Mouse (Mus musculus): ENCODE results near the gene Bach2. TPM values are rescaled to one million over a fixed set of nuclear protein-coding genes. Genes with fewer than 3 reads are reported as not detected.

Bach2 gene
- polyA plus RNA-seq, 1 experiment from 2014 or later = 7.7 TPM

GRCm38 (mm10) chr4:32306169-32306792, 67.7 kb downstream of the Bach2 start:
- 51% methylated on average over 3 of the region's 3 CpGs for WGBS
- H3K27me3 ChIP-seq (ENCODE audit: low read depth, poor library complexity, severe bottlenecking) = no peaks in the 10 kb centered on the region
- peaks cover 59% of the 10 kb centered on the region for H3K4me1 ChIP-seq
- H3K9me3 ChIP-seq (replicated peaks) = no peaks in the 10 kb centered on the region
- H3K36me3 ChIP-seq = peaks cover 6% of the 10 kb centered on the region; the same call in 1 of the 2 replicates
- no peak overlapping the region for H3K4me3 ChIP-seq
- DNase-seq (ENCODE audit: low spot score) = no peak
- H3K27ac ChIP-seq (replicated peaks) = peak overlapping the region; percentile 87

GRCm38 (mm10) chr4:32307215-32307614, 68.6 kb downstream of the Bach2 start:
- Histone ChIP-seq H3K9me3 (replicated peaks) (no peaks in the 10 kb centered on the region), H3K36me3 (peaks cover 6% of the 10 kb centered on the region; the same call in 1 of the 2 replicates), H3K27me3 (ENCODE audit: low read depth, poor library complexity, severe bottlenecking) (no peaks in the 10 kb centered on the region), H3K4me1 (peaks cover 58% of the 10 kb centered on the region), H3K4me3 (no peak overlapping the region), H3K27ac (replicated peaks) (no peak overlapping the region)
- DNase-seq (ENCODE audit: low spot score) = no peak
- WGBS = 82% methylated on average over 5 of the region's 5 CpGs

GRCm38 (mm10) chr4:32312171-32312946, 73.8 kb downstream of the Bach2 start:
- Histone ChIP-seq H3K9me3 (replicated peaks) (peaks cover 7% of the 10 kb centered on the region; the same call in 1 of the 2 replicates), H3K36me3 (peaks cover 15% of the 10 kb centered on the region), H3K27ac (replicated peaks) (peak overlapping the region; percentile 58), H3K27me3 (ENCODE audit: low read depth, poor library complexity, severe bottlenecking) (no peaks in the 10 kb centered on the region), H3K4me3 (no peak overlapping the region), H3K4me1 (peaks cover 19% of the 10 kb centered on the region)
- DNase-seq (ENCODE audit: low spot score) = no peak
- WGBS = 58% methylated on average over 10 of the region's 10 CpGs

- WGBS = 93% methylated on average over 3 of the region's 3 CpGs
- Histone ChIP-seq H3K36me3 (peaks cover 27% of the 10 kb centered on the region), H3K27ac (replicated peaks) (no peak overlapping the region), H3K4me1 (peaks cover 18% of the 10 kb centered on the region), H3K4me3 (no peak overlapping the region), H3K27me3 (ENCODE audit: low read depth, poor library complexity, severe bottlenecking) (no peaks in the 10 kb centered on the region), H3K9me3 (replicated peaks) (peaks cover 15% of the 10 kb centered on the region; the same call in 1 of the 2 replicates)
- DNase-seq (ENCODE audit: low spot score) = no peak
Measured at GRCm38 (mm10) chr4:32314919-32315318, 76.3 kb downstream of the Bach2 start.

GRCm38 (mm10) chr4:32318608-32319007, 80.0 kb downstream of the Bach2 start:
- H3K9me3 ChIP-seq (replicated peaks) = peaks cover 15% of the 10 kb centered on the region; the same call in 1 of the 2 replicates
- no peak overlapping the region for H3K27ac ChIP-seq (replicated peaks)
- no peak overlapping the region for H3K4me3 ChIP-seq
- WGBS = 100% methylated on average over 1 of the region's 1 CpGs
- H3K4me1 ChIP-seq = peaks cover 19% of the 10 kb centered on the region
- no peak for DNase-seq (ENCODE audit: low spot score)
- H3K36me3 ChIP-seq = peaks cover 36% of the 10 kb centered on the region
- no peaks in the 10 kb centered on the region for H3K27me3 ChIP-seq (ENCODE audit: low read depth, poor library complexity, severe bottlenecking)

GRCm38 (mm10) chr4:32319327-32319726, 80.7 kb downstream of the Bach2 start:
- H3K36me3 ChIP-seq = peaks cover 37% of the 10 kb centered on the region
- H3K4me3 ChIP-seq = no peak overlapping the region
- peaks cover 15% of the 10 kb centered on the region; the same call in 1 of the 2 replicates for H3K9me3 ChIP-seq (replicated peaks)
- 90% methylated on average over 3 of the region's 3 CpGs for WGBS
- peaks cover 21% of the 10 kb centered on the region for H3K4me1 ChIP-seq
- DNase-seq (ENCODE audit: low spot score) = no peak
- no peaks in the 10 kb centered on the region for H3K27me3 ChIP-seq (ENCODE audit: low read depth, poor library complexity, severe bottlenecking)
- H3K27ac ChIP-seq (replicated peaks) = no peak overlapping the region

- Histone ChIP-seq H3K27me3 (ENCODE audit: low read depth, poor library complexity, severe bottlenecking) (no peaks in the 10 kb centered on the region), H3K9me3 (replicated peaks) (peaks cover 15% of the 10 kb centered on the region; the same call in 1 of the 2 replicates), H3K4me3 (no peak overlapping the region), H3K4me1 (peaks cover 29% of the 10 kb centered on the region), H3K27ac (replicated peaks) (no peak overlapping the region), H3K36me3 (peaks cover 37% of the 10 kb centered on the region)
- 95% methylated on average over 1 of the region's 1 CpGs for whole genome bisulfite sequencing
- no peak for DNase-seq (ENCODE audit: low spot score)
Measured at GRCm38 (mm10) chr4:32320039-32320438, 81.4 kb downstream of the Bach2 start.

- Histone ChIP-seq H3K4me1 (peaks cover 69% of the 10 kb centered on the region), H3K27me3 (ENCODE audit: low read depth, poor library complexity, severe bottlenecking) (no peaks in the 10 kb centered on the region), H3K36me3 (peaks cover 13% of the 10 kb centered on the region), H3K9me3 (replicated peaks) (no peaks in the 10 kb centered on the region; the same call in 1 of the 2 replicates), H3K27ac (replicated peaks) (no peak overlapping the region), H3K4me3 (no peak overlapping the region)
- 95% methylated on average over 6 of the region's 6 CpGs for WGBS
- no peak for DNase-seq (ENCODE audit: low spot score)
Measured at GRCm38 (mm10) chr4:32324111-32324510, 85.5 kb downstream of the Bach2 start.

GRCm38 (mm10) chr4:32324967-32325366, 86.4 kb downstream of the Bach2 start:
- peaks cover 72% of the 10 kb centered on the region for H3K4me1 ChIP-seq
- DNase-seq (ENCODE audit: low spot score) = no peak
- H3K4me3 ChIP-seq = no peak overlapping the region
- no peak overlapping the region for H3K27ac ChIP-seq (replicated peaks)
- H3K9me3 ChIP-seq (replicated peaks) = no peaks in the 10 kb centered on the region; the same call in 1 of the 2 replicates
- H3K36me3 ChIP-seq = peaks cover 10% of the 10 kb centered on the region
- no peaks in the 10 kb centered on the region for H3K27me3 ChIP-seq (ENCODE audit: low read depth, poor library complexity, severe bottlenecking)
- 86% methylated on average over 4 of the region's 4 CpGs for WGBS

- H3K9me3 ChIP-seq (replicated peaks) = no peaks in the 10 kb centered on the region; the same call in 1 of the 2 replicates
- no peak overlapping the region for H3K27ac ChIP-seq (replicated peaks)
- no peak overlapping the region for H3K4me3 ChIP-seq
- H3K4me1 ChIP-seq = peaks cover 65% of the 10 kb centered on the region
- H3K36me3 ChIP-seq = peaks cover 10% of the 10 kb centered on the region
- 66% methylated on average over 3 of the region's 3 CpGs for WGBS
- H3K27me3 ChIP-seq (ENCODE audit: low read depth, poor library complexity, severe bottlenecking) = no peaks in the 10 kb centered on the region
- no peak for DNase-seq (ENCODE audit: low spot score)
Measured at GRCm38 (mm10) chr4:32325596-32325995, 87.0 kb downstream of the Bach2 start.

- Histone ChIP-seq H3K9me3 (replicated peaks) (no peaks in the 10 kb centered on the region; the same call in 1 of the 2 replicates), H3K36me3 (peaks cover 10% of the 10 kb centered on the region), H3K27ac (replicated peaks) (peak overlapping the region; percentile 78), H3K4me3 (no peak overlapping the region), H3K27me3 (ENCODE audit: low read depth, poor library complexity, severe bottlenecking) (no peaks in the 10 kb centered on the region), H3K4me1 (peaks cover 59% of the 10 kb centered on the region)
- 72% methylated on average over 10 of the region's 10 CpGs for WGBS
- no peak for DNase-seq (ENCODE audit: low spot score)
Measured at GRCm38 (mm10) chr4:32326279-32326678, 87.7 kb downstream of the Bach2 start.

- WGBS = 28% methylated on average over 3 of the region's 3 CpGs
- DNase-seq (ENCODE audit: low spot score) = peak; percentile 40
- Histone ChIP-seq H3K9me3 (replicated peaks) (no peaks in the 10 kb centered on the region; the same call in 1 of the 2 replicates), H3K36me3 (peaks cover 10% of the 10 kb centered on the region), H3K27me3 (ENCODE audit: low read depth, poor library complexity, severe bottlenecking) (no peaks in the 10 kb centered on the region), H3K27ac (replicated peaks) (peak overlapping the region; percentile 78), H3K4me3 (no peak overlapping the region), H3K4me1 (peaks cover 53% of the 10 kb centered on the region)
Measured at GRCm38 (mm10) chr4:32326860-32327259, 88.3 kb downstream of the Bach2 start.

- Histone ChIP-seq H3K4me3 (0 out of 2 replicates have a peak overlapping the region, but pooled peaks have one; percentile 18), H3K4me1 (peaks cover 53% of the 10 kb centered on the region), H3K9me3 (replicated peaks) (no peaks in the 10 kb centered on the region; the same call in 1 of the 2 replicates), H3K36me3 (peaks cover 14% of the 10 kb centered on the region), H3K27me3 (ENCODE audit: low read depth, poor library complexity, severe bottlenecking) (no peaks in the 10 kb centered on the region), H3K27ac (replicated peaks) (peak overlapping the region; percentile 78)
- 34% methylated on average over 5 of the region's 5 CpGs for WGBS
- DNase-seq (ENCODE audit: low spot score) = peak; percentile 44
Measured at GRCm38 (mm10) chr4:32327626-32328025, 89.0 kb downstream of the Bach2 start.

Measured in midbrain, embryonic 10.5 days (tissue).